Mouse (Mus musculus): ENCODE data around the gene Celf2.

- TF ChIP-seq CTCF (IDR thresholded peaks at IDR 0.05; ENCODE audit: control insufficient read depth, insufficient read depth, insufficient replicate concordance, low read depth, low read length) = no peak
- no peak for TF ChIP-seq POLR2A (IDR thresholded peaks at IDR 0.05; ENCODE audit: control insufficient read depth, low read depth, low read length)
These were observed 445.7 kb downstream of the Celf2 start for GRCm38 (mm10) chr2:7063574-7064192.
